Mouse (Mus musculus): ENCODE data around the gene Ccno. TPM values are rescaled to one million over a fixed set of nuclear protein-coding genes. Genes with fewer than 3 reads are reported as not detected.

Ccno gene
- 0.99 TPM for polyA plus RNA-seq (2014; fragmentation: Illumina TruSeq; extraction: RNeasy Lipid Tissue Mini Kit (QIAGEN cat#74804); ENCODE audit: low read depth, low replicate concordance)

GRCm38 (mm10) chr13:112987532-112987943 is at the start of gene Ccno:
Gene Ccno, plus strand, starts transcription at chr13:112987802.

GRCm38 (mm10) chr13:112993531-112994152 is 6.0 kb downstream of the Ccno start, which contains the start of gene Mcidas:
Gene Mcidas, plus strand, starts transcription at chr13:112993845.

GRCm38 (mm10) chr13:113034950-113035421 is 47.4 kb downstream of the Ccno start, which contains the start of gene Cdc20b:
Gene Cdc20b, plus strand, starts transcription at chr13:113035111.

Other genes with a start within 250 kb of the Ccno start
- 152 TPM for gene Plpp1, start 187.0 kb upstream of the Ccno start, polyA plus RNA-seq (2014; fragmentation: Illumina TruSeq; extraction: RNeasy Lipid Tissue Mini Kit (QIAGEN cat#74804); ENCODE audit: low read depth, low replicate concordance)
- gene Mtrex, start 60.4 kb upstream of the Ccno start, polyA plus RNA-seq (2014; fragmentation: Illumina TruSeq; extraction: RNeasy Lipid Tissue Mini Kit (QIAGEN cat#74804); ENCODE audit: low read depth, low replicate concordance): 190 TPM
- gene Dhx29, start 60.3 kb upstream of the Ccno start, polyA plus RNA-seq (2014; fragmentation: Illumina TruSeq; extraction: RNeasy Lipid Tissue Mini Kit (QIAGEN cat#74804); ENCODE audit: low read depth, low replicate concordance): 47.2 TPM
- gene Mcidas, start 6.0 kb downstream of the Ccno start, polyA plus RNA-seq (2014; fragmentation: Illumina TruSeq; extraction: RNeasy Lipid Tissue Mini Kit (QIAGEN cat#74804); ENCODE audit: low read depth, low replicate concordance): 0.11 TPM
- gene Cdc20b, start 47.3 kb downstream of the Ccno start, polyA plus RNA-seq (2014; fragmentation: Illumina TruSeq; extraction: RNeasy Lipid Tissue Mini Kit (QIAGEN cat#74804); ENCODE audit: low read depth, low replicate concordance): 1.1 TPM
- 13.1 TPM for gene Gpx8, start 58.6 kb downstream of the Ccno start, polyA plus RNA-seq (2014; fragmentation: Illumina TruSeq; extraction: RNeasy Lipid Tissue Mini Kit (QIAGEN cat#74804); ENCODE audit: low read depth, low replicate concordance)
- gene Gzma, start 113.2 kb downstream of the Ccno start, polyA plus RNA-seq (2014; fragmentation: Illumina TruSeq; extraction: RNeasy Lipid Tissue Mini Kit (QIAGEN cat#74804); ENCODE audit: low read depth, low replicate concordance): 0.95 TPM
- gene Esm1, start 221.9 kb downstream of the Ccno start, polyA plus RNA-seq (2014; fragmentation: Illumina TruSeq; extraction: RNeasy Lipid Tissue Mini Kit (QIAGEN cat#74804); ENCODE audit: low read depth, low replicate concordance): 0.22 TPM
- gene Gzmk, start 238.1 kb downstream of the Ccno start, polyA plus RNA-seq (2014; fragmentation: Illumina TruSeq; extraction: RNeasy Lipid Tissue Mini Kit (QIAGEN cat#74804); ENCODE audit: low read depth, low replicate concordance): 0.49 TPM